Mouse (Mus musculus) myocyte (in vitro differentiated cells): ENCODE measurements at regions not wholly inside any gene's neighbourhood (a gene's known extent, or its start where the extent isn't known, plus 50 kb on each side); places are given as distances from the start of the nearest gene placed in this dataset.

ENCODE experiments used
- H3K27me3 ChIP-seq: one replicate; pipeline ENCODE4 v1.6.1; 2011; ENCODE audit not compliant: control insufficient read depth, insufficient read depth, insufficient read length
- H3K36me3 ChIP-seq: one replicate; pipeline ENCODE4 v1.6.1; 2011; ENCODE audit not compliant: control insufficient read depth, insufficient read depth
- H3K4me2 ChIP-seq: one replicate; pipeline ENCODE4 v1.6.1; 2011; ENCODE audit warnings: low read depth, control low read depth
- H3K4me3 ChIP-seq: one replicate; pipeline ENCODE4 v1.5.1; 2011; ENCODE audit warnings: mild to moderate bottlenecking, control low read depth, moderate library complexity
- H3K79me2 ChIP-seq: one replicate; pipeline ENCODE4 v1.6.1; 2011; ENCODE audit not compliant: control insufficient read depth, insufficient read depth
- H3ac ChIP-seq: one replicate; pipeline ENCODE4 v1.6.1; 2011; ENCODE audit not compliant: control insufficient read depth, insufficient read length
- CEBPB ChIP-seq: IDR thresholded peaks from 2 replicates; pipeline ENCODE4 v1.6.1; 2011; ENCODE audit warnings: mild to moderate bottlenecking, moderate library complexity; ENCODE audit not compliant: poor library complexity, insufficient read depth, severe bottlenecking
- E2F4 ChIP-seq: IDR thresholded peaks from one replicate; pipeline ENCODE4 v1.6.1; 2011; ENCODE audit warnings: mild to moderate bottlenecking, control low read depth, moderate library complexity; ENCODE audit not compliant: insufficient read depth
- MAX ChIP-seq: IDR thresholded peaks from one replicate; pipeline ENCODE4 v1.6.1; 2011; ENCODE audit warnings: low read depth, mild to moderate bottlenecking, control low read depth
- MYOD1 ChIP-seq, 3 experiments: IDR thresholded peaks; one replicate each; pipeline ENCODE4 v1.6.1; 2011; ENCODE audit warnings: control low read depth in 2 of 3, low read depth in 2 of 3, mild to moderate bottlenecking in 2 of 3, moderate library complexity in 1 of 3; ENCODE audit not compliant: insufficient read length in 2 of 3, control insufficient read depth in 1 of 3
- MYOG ChIP-seq, 3 experiments: IDR thresholded peaks; one replicate each; pipeline ENCODE4 v1.6.1; 2011; ENCODE audit warnings: control low read depth in 2 of 3, low read depth in 2 of 3, mild to moderate bottlenecking in 2 of 3; ENCODE audit not compliant: insufficient read length in 2 of 3, control insufficient read depth in 1 of 3, insufficient read depth in 1 of 3
- POLR2A ChIP-seq: IDR thresholded peaks from one replicate; pipeline ENCODE4 v1.6.1; 2011; ENCODE audit warnings: low read depth, mild to moderate bottlenecking, control low read depth, moderate library complexity; ENCODE audit not compliant: insufficient read length
- POLR2AphosphoS2 ChIP-seq: IDR thresholded peaks from one replicate; pipeline ENCODE4 v1.6.1; 2011; ENCODE audit warnings: low read depth, control low read depth; ENCODE audit not compliant: insufficient read length
- REST ChIP-seq: IDR thresholded peaks from one replicate; pipeline ENCODE4 v1.6.1; 2011; ENCODE audit warnings: mild to moderate bottlenecking, control low read depth, moderate library complexity; ENCODE audit not compliant: insufficient read depth, insufficient read length
- SRF ChIP-seq: IDR thresholded peaks from one replicate; pipeline ENCODE4 v1.6.1; 2011; ENCODE audit warnings: low read depth; ENCODE audit not compliant: control insufficient read depth, insufficient read length
- TCF12 ChIP-seq: IDR thresholded peaks from one replicate; pipeline ENCODE4 v1.6.1; 2011; ENCODE audit warnings: mild to moderate bottlenecking, control low read depth; ENCODE audit not compliant: poor library complexity, insufficient read depth, severe bottlenecking
- TCF3 ChIP-seq: IDR thresholded peaks from one replicate; pipeline ENCODE4 v1.6.1; 2011; ENCODE audit warnings: low read depth, control low read depth; ENCODE audit not compliant: insufficient read length
- USF1 ChIP-seq: IDR thresholded peaks from one replicate; pipeline ENCODE4 v1.6.1; 2011; ENCODE audit warnings: low read depth, mild to moderate bottlenecking, control low read depth, moderate library complexity

DNA sequence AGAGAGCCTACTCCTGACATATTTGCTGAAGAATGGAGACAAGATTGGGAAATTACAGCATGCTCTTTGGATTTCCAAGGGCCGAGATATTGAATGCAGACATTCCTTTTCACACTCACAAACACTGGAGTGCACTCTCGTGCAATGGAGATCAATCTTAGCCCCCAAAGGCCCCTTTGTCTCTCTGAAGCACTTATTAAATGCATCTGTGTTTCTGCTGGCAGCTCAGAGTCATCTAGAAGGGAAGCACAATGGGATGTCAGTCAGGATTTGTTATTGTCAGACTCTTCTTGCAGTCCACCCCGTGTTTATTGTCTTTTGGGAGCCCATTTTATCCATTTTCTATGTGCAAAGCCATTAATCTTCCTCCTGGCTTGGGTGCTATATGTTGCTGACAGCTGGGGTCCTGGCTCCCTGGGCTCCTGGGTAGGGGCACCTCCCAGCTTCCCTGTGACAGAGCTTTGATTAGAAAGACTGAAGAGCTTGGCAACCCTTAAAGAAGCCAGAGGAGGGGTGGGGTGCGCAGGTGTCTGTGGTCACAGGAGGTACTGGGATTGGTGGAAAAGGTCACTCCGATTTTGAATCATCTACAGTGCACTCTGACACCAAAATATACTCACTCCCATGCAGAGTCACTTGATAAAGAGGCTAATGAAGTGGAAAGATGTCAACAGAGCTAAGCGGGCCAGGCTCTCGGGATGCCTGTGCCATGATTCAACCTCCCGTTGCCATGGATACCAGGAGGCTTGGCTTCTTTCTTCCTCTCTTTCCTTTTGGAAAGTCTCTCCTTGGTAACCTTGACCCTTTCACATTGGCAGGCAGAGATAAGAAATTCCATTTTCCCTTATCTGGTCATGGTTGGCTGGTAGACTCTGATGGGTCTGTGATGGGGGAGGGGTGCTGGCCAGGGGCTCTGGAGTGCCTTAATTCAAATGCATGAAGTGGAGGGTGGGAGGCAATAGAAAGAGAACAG, 220.8 kb upstream of the Ppp2r3a start:
- no peak for TF ChIP-seq SRF
- no peak overlapping the region for H3K4me3 ChIP-seq
- H3K79me2 ChIP-seq = no peaks in the 10 kb centered on the region
- no peaks in the 10 kb centered on the region for H3K27me3 ChIP-seq
- H3K36me3 ChIP-seq = no peaks in the 10 kb centered on the region
- H3K4me2 ChIP-seq = no peak overlapping the region
- no peak overlapping the region for H3ac ChIP-seq

DNA sequence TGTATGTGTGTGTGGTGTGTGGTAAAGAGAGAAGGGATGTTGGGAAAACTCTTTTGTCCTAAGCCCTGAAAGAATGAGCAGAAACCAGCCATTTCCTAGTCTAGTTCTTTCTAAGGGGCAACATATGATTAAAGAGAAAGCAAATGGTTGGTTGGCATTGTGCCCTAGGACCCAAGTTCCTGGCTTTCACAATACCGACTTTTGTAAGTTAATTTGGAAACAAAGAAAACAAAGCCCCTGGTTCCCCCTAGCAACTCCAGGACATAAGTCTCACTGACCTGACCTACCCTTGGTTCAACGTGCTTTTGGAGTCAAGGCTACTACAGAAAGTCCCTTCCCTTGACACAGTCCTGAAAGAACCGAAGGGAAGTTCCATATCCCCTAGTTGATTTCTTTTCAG, 220.1 kb upstream of the Ppp2r3a start:
- Histone ChIP-seq H3K4me2 (no peak overlapping the region), H3K36me3 (no peaks in the 10 kb centered on the region), H3K79me2 (no peaks in the 10 kb centered on the region), H3K4me3 (no peak overlapping the region), H3ac (no peak overlapping the region), H3K27me3 (no peaks in the 10 kb centered on the region)
- TF ChIP-seq REST (no peak), USF1 (no peak), TCF3 (no peak), CEBPB (no peak), TCF12 (no peak), MYOG (IDR thresholded peaks at IDR 0.05; ENCODE audit: control insufficient read depth in 1 of 3, insufficient read depth in 1 of 3, insufficient read length in 2 of 3, low read depth in 2 of 3) (no peak), POLR2A (no peak), POLR2AphosphoS2 (no peak), MYOD1 (IDR thresholded peaks at IDR 0.05; ENCODE audit: control insufficient read depth in 1 of 3, insufficient read length in 2 of 3, low read depth in 2 of 3) (no peak), E2F4 (no peak), SRF (no peak), MAX (no peak)

DNA sequence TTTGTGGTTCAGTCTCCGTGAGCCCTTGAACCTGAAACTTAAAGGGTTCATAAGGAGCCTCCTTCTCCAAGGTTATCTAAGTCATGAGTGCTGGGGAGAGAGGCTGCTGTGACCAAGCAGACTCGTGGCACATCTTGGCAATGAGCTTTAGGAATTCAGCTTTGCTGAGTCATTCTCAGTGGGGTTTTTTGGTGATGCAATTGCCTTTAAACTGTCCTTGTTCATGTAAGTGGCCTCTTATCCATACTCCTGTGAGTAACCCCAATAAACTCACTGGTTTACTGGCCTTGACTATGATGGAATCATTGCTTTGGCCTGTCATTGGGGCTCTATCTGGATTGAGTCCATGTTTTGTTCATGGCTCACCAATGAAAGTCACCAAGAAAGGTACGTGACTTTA, 218.2 kb upstream of the Ppp2r3a start:
- Histone ChIP-seq H3K79me2 (no peaks in the 10 kb centered on the region), H3K36me3 (no peaks in the 10 kb centered on the region), H3K27me3 (no peaks in the 10 kb centered on the region), H3K4me2 (no peak overlapping the region), H3ac (no peak overlapping the region), H3K4me3 (no peak overlapping the region)
- TF ChIP-seq CEBPB (peak; percentile 74), SRF (no peak), USF1 (no peak)

DNA sequence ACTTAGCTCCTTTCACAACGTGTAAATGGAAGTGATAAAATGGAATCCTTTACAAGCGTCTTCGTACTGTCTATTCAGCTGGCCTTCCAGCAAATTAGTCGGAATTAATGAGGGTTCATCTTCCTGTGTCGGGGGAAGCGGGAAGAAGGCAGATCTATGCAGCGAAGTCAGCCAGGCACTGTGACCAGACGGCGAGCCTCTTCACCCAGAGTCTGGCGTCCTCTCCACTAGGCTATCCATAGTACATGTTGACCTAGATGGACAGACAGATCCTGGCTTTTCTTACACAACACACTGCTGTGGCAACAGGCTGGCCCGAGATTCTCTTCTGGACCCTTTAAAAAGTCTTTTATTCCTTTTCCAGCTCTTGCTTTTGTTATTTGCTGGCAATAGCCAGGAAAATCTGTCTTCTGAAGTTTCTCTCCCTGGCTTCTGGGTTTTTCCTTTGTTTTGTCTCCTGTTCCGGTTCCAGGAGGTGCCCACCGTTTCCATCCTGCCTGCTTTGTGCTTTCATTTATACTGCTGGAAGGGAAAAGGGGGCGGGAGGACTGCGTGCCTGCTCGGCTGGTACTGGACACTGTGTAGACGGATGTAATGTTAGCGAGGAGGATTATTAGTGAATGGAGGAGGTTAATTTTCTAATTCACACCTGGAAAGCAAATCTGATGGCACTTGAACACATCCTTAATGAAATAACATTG, 213.3 kb upstream of the Ppp2r3a start:
- no peak for TF ChIP-seq SRF
- TF ChIP-seq USF1 = no peak
- TF ChIP-seq POLR2AphosphoS2 = no peak
- TF ChIP-seq TCF3 = no peak
- no peak for TF ChIP-seq CEBPB
- TF ChIP-seq POLR2A = no peak
- no peak for TF ChIP-seq MYOD1 (IDR thresholded peaks at IDR 0.05; ENCODE audit: control insufficient read depth in 1 of 3, insufficient read length in 2 of 3, low read depth in 2 of 3)
- no peak for TF ChIP-seq MAX
- TF ChIP-seq REST = no peak
- no peak for TF ChIP-seq E2F4
- no peak for TF ChIP-seq TCF12
- TF ChIP-seq MYOG (IDR thresholded peaks at IDR 0.05; ENCODE audit: control insufficient read depth in 1 of 3, insufficient read depth in 1 of 3, insufficient read length in 2 of 3, low read depth in 2 of 3) = no peak
- no peaks in the 10 kb centered on the region for H3K36me3 ChIP-seq
- no peak overlapping the region for H3K4me2 ChIP-seq
- H3K79me2 ChIP-seq = no peaks in the 10 kb centered on the region
- H3K27me3 ChIP-seq = no peaks in the 10 kb centered on the region
- H3K4me3 ChIP-seq = no peak overlapping the region
- H3ac ChIP-seq = no peak overlapping the region

DNA sequence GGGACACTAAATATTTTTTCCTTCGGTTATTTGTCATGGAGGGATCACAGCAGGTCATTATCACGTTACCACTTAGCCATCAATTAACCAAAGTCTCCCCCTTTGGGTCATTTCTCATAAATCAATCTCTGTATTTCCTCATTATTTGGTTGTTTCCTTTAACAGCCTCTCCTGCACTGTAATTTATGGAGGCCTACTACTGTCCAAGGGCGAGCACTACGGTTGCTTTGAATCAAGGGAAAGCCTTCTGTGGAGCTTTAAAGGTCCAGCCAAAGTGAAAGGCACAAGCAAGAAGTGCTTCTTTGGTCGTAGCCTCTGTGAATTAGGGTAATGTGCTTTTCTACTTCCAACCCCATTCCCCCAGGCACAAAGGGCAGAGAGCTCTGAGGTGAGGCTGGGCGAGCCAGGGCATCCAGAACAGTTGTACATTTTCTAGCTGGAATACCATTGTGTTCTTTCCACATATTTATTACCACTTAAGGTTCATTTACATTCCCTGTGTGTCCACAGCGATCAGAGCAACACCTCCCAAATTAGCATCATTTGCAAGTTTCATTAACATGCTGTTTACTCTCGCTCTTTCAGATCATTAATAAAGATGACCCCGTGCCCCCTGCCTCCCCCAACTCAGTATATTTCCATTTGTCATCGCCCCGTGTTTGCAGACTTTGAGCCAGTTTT, 207.5 kb upstream of the Ppp2r3a start:
- Histone ChIP-seq H3K36me3 (no peaks in the 10 kb centered on the region), H3K4me2 (no peak overlapping the region), H3ac (no peak overlapping the region), H3K27me3 (no peaks in the 10 kb centered on the region), H3K4me3 (no peak overlapping the region), H3K79me2 (no peaks in the 10 kb centered on the region)
- TF ChIP-seq REST = no peak
- no peak for TF ChIP-seq MAX
- TF ChIP-seq POLR2A = no peak
- TF ChIP-seq SRF = no peak
- TF ChIP-seq MYOG (IDR thresholded peaks at IDR 0.05; ENCODE audit: control insufficient read depth in 1 of 3, insufficient read depth in 1 of 3, insufficient read length in 2 of 3, low read depth in 2 of 3) = no peak
- TF ChIP-seq POLR2AphosphoS2 = no peak
- no peak for TF ChIP-seq TCF12
- no peak for TF ChIP-seq CEBPB
- TF ChIP-seq USF1 = no peak
- no peak for TF ChIP-seq MYOD1 (IDR thresholded peaks at IDR 0.05; ENCODE audit: control insufficient read depth in 1 of 3, insufficient read length in 2 of 3, low read depth in 2 of 3)
- TF ChIP-seq TCF3 = no peak
- no peak for TF ChIP-seq E2F4
